Mouse (Mus musculus): ENCODE results near the gene Smim24.

DNA sequence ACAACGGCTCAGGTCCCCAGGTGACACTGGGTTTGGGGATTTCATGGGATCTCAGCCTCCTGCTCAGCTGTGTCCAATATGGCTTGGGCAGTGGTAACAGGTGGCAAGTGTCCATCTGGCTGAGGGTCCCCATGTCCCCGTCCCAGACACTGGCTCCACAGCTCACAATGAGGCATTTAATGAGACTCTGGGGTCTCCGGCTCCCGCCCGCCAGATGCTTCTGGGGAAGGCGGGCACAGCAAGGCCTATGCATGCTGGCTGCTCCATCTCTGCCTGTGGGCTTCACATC, 25.7 kb upstream of the Smim24 start:
- TF ChIP-seq CTCF (IDR thresholded peaks at IDR 0.05; ENCODE audit: control insufficient read depth, insufficient read depth, insufficient replicate concordance, low read depth, low read length), result no peak
- TF ChIP-seq POLR2A (IDR thresholded peaks at IDR 0.05; ENCODE audit: control insufficient read depth, low read depth, low read length), result no peak
